Mouse (Mus musculus): ENCODE data around the gene Ethe1. TPM values are rescaled to one million over a fixed set of nuclear protein-coding genes. Genes with fewer than 3 reads are reported as not detected.
A peak's percentile ranks its signal among the peaks of the same experiment; 100 is the strongest.

The Ethe1 gene
- polyA plus RNA-seq, 2 experiments = 19.9 to 30.7 TPM

- WGBS = 92% methylated on average over 10 of the region's 10 CpGs
- no peak overlapping the region for H3K4me3 ChIP-seq (replicated peaks; ENCODE audit: low read length)
- ATAC-seq (ENCODE audit: low FRiP score, low read depth) (no peak), DNase-seq (ENCODE audit: low spot score) (no peak)
- H3K27me3 ChIP-seq (ENCODE audit: control insufficient read depth, insufficient read depth, low read length) = no peaks in the 10 kb centered on the region
- H3K9ac ChIP-seq (ENCODE audit: low read depth, low read length, severe bottlenecking) = no peak overlapping the region
- peaks cover 61% of the 10 kb centered on the region for H3K36me3 ChIP-seq (ENCODE audit: control insufficient read depth, insufficient read depth, low read length)
- H3K9me3 ChIP-seq (ENCODE audit: control insufficient read depth, low read length) = no peaks in the 10 kb centered on the region
- no peak for TF ChIP-seq POLR2A (IDR thresholded peaks at IDR 0.05; ENCODE audit: borderline replicate concordance, extremely low read depth, insufficient read depth, insufficient read length)
- H3K27ac ChIP-seq (replicated peaks; ENCODE audit: low read depth, low read length) = no peak overlapping the region
- H3K4me1 ChIP-seq (ENCODE audit: control insufficient read depth, insufficient read depth, low read length) = no peaks in the 10 kb centered on the region
- H3K4me2 ChIP-seq (replicated peaks; ENCODE audit: low read depth, low read length, severe bottlenecking) = no peak overlapping the region
Measured at GRCm38 (mm10) chr7:24555786-24556185, 31.6 kb upstream of the Ethe1 start.

GRCm38 (mm10) chr7:24561450-24561849, 25.9 kb upstream of the Ethe1 start:
- 86% methylated on average over 4 of the region's 4 CpGs for WGBS
- no peak overlapping the region for H3K4me2 ChIP-seq (replicated peaks; ENCODE audit: low read depth, low read length, severe bottlenecking)
- no peaks in the 10 kb centered on the region for H3K4me1 ChIP-seq (ENCODE audit: control insufficient read depth, insufficient read depth, low read length)
- H3K9ac ChIP-seq (ENCODE audit: low read depth, low read length, severe bottlenecking) = no peak overlapping the region
- H3K27me3 ChIP-seq (ENCODE audit: control insufficient read depth, insufficient read depth, low read length) = no peaks in the 10 kb centered on the region
- no peaks in the 10 kb centered on the region for H3K9me3 ChIP-seq (ENCODE audit: control insufficient read depth, low read length)
- H3K27ac ChIP-seq (replicated peaks; ENCODE audit: low read depth, low read length) = no peak overlapping the region
- TF ChIP-seq POLR2A (IDR thresholded peaks at IDR 0.05; ENCODE audit: borderline replicate concordance, extremely low read depth, insufficient read depth, insufficient read length) = no peak
- no peak for DNase-seq (ENCODE audit: low spot score)
- no peak for ATAC-seq (ENCODE audit: low FRiP score, low read depth)
- H3K36me3 ChIP-seq (ENCODE audit: control insufficient read depth, insufficient read depth, low read length) = peaks cover 62% of the 10 kb centered on the region
- H3K4me3 ChIP-seq (replicated peaks; ENCODE audit: low read length) = no peak overlapping the region

GRCm38 (mm10) chr7:24563191-24563836, 24.0 kb upstream of the Ethe1 start:
- TF ChIP-seq POLR2A (IDR thresholded peaks at IDR 0.05; ENCODE audit: borderline replicate concordance, extremely low read depth, insufficient read depth, insufficient read length) = no peak
- peaks cover 71% of the 10 kb centered on the region for H3K36me3 ChIP-seq (ENCODE audit: control insufficient read depth, insufficient read depth, low read length)
- no peak for DNase-seq (ENCODE audit: low spot score)

DNA sequence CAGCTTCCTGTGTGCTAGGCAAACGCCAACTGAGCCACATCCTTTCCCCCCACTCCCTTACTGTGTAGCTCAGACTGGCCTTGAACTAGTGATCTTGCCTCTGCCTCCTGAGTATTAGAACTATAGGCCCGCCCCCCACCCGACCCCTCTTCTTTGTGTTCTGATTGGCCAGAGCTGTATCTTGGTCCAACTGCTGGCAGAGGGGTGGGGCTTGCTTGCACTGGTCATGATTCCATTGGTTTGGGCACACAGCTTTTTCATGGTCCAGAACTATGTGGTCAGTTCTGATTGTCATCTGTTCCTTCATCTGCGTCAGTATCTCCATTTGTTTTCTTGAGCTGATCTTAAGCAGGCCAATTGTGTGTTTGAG, 23.5 kb upstream of the Ethe1 start:
- WGBS = 90% methylated on average over 4 of the region's 4 CpGs
- no peak for TF ChIP-seq POLR2A (IDR thresholded peaks at IDR 0.05; ENCODE audit: borderline replicate concordance, extremely low read depth, insufficient read depth, insufficient read length)
- no peak overlapping the region for H3K9ac ChIP-seq (ENCODE audit: low read depth, low read length, severe bottlenecking)

More at GRCm38 (mm10) chr7:24563191-24563836, 24.0 kb upstream of the Ethe1 start:
- Histone ChIP-seq H3K27ac (replicated peaks; ENCODE audit: low read depth, low read length) (no peak overlapping the region), H3K4me1 (ENCODE audit: control insufficient read depth, insufficient read depth, low read length) (no peaks in the 10 kb centered on the region), H3K4me3 (replicated peaks; ENCODE audit: low read length) (no peak overlapping the region), H3K27me3 (ENCODE audit: control insufficient read depth, insufficient read depth, low read length) (no peaks in the 10 kb centered on the region), H3K4me2 (replicated peaks; ENCODE audit: low read depth, low read length, severe bottlenecking) (no peak overlapping the region), H3K9ac (ENCODE audit: low read depth, low read length, severe bottlenecking) (no peak overlapping the region), H3K9me3 (ENCODE audit: control insufficient read depth, low read length) (no peaks in the 10 kb centered on the region)
- 92% methylated on average over 8 of the region's 8 CpGs for WGBS
- ATAC-seq (ENCODE audit: low FRiP score, low read depth) = no peak

DNA sequence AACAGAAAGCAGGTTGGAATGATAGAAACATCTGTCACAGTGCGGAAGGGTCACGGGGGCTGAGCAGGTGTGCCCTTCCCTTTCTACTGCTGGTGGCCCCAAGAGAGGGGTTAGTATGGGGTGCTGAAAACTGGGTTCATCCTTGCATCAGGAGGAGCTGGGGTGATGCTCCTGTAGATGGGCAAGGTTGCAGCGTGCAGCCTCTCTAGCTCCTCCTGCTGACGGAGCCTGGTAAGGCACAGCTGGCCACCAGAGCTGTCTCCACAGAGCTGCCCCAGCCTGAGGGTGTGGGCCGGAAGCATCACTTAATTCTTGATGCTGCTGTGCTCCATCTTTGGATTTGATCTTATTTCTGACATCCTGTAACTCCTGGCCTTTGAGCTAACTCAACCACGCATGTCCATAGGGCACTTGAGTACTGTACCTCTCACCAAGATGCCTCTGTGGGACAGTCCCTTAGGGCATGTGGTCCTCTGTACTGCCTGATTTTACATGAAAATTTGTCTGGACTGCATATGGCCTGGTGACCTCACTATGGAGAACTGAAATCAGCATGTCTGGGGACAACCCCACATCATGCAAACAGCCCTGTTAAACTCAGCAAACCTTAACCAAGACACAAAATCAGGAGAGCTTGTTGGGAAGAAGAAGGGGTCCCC, 22.6 kb upstream of the Ethe1 start:
- ATAC-seq (ENCODE audit: low FRiP score, low read depth) (0 out of 2 replicates have a peak, but pooled peaks have one; percentile 53), DNase-seq (ENCODE audit: low spot score) (peak; percentile 24)
- Histone ChIP-seq H3K27ac (replicated peaks; ENCODE audit: low read depth, low read length) (no peak overlapping the region), H3K4me3 (replicated peaks; ENCODE audit: low read length) (no peak overlapping the region), H3K27me3 (ENCODE audit: control insufficient read depth, insufficient read depth, low read length) (no peaks in the 10 kb centered on the region), H3K36me3 (ENCODE audit: control insufficient read depth, insufficient read depth, low read length) (peaks cover 74% of the 10 kb centered on the region), H3K9me3 (ENCODE audit: control insufficient read depth, low read length) (no peaks in the 10 kb centered on the region), H3K9ac (ENCODE audit: low read depth, low read length, severe bottlenecking) (no peak overlapping the region), H3K4me2 (replicated peaks; ENCODE audit: low read depth, low read length, severe bottlenecking) (no peak overlapping the region), H3K4me1 (ENCODE audit: control insufficient read depth, insufficient read depth, low read length) (no peaks in the 10 kb centered on the region)
- no peak for TF ChIP-seq POLR2A (IDR thresholded peaks at IDR 0.05; ENCODE audit: borderline replicate concordance, extremely low read depth, insufficient read depth, insufficient read length)
- 66% methylated on average over 6 of the region's 6 CpGs for WGBS

More for the DNA sequence above, 23.5 kb upstream of the Ethe1 start:
- Histone ChIP-seq H3K4me1 (ENCODE audit: control insufficient read depth, insufficient read depth, low read length) (no peaks in the 10 kb centered on the region), H3K36me3 (ENCODE audit: control insufficient read depth, insufficient read depth, low read length) (peaks cover 75% of the 10 kb centered on the region), H3K4me2 (replicated peaks; ENCODE audit: low read depth, low read length, severe bottlenecking) (no peak overlapping the region), H3K4me3 (replicated peaks; ENCODE audit: low read length) (no peak overlapping the region), H3K27ac (replicated peaks; ENCODE audit: low read depth, low read length) (no peak overlapping the region), H3K9me3 (ENCODE audit: control insufficient read depth, low read length) (no peaks in the 10 kb centered on the region), H3K27me3 (ENCODE audit: control insufficient read depth, insufficient read depth, low read length) (no peaks in the 10 kb centered on the region)
- no peak for ATAC-seq (ENCODE audit: low FRiP score, low read depth)
- no peak for DNase-seq (ENCODE audit: low spot score)

All from limb, embryonic 14.5 days (tissue).